8 mouse cellular contexts compared by ENCODE assay signal in the genomic region with DNA sequence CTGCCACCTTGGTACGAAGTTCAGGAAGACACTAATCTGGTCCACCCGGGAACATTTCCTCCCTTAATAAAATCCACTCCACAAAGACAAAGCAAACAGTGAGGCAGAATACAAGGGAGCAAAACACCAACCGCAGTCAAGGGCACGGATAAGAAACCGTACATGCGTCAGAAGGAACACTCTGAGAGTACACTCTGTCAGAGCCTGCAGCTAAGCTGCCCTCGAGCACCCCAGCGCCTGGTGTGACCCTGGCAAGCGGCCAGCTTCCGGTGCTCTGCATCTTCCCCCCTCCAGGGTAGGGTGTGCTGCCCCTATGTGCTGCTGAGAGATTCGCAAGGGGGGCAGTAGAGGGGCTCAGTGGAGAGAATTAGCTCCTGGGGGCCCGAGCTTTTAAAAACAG. TPM values are rescaled to one million over a fixed set of nuclear protein-coding genes. Genes with fewer than 3 reads are reported as not detected.
DNase-seq lines count a peak whose midpoint lies in the region; ATAC-seq and TF ChIP-seq lines count a peak whose summit lies in the region.

No protein-coding gene starts in this region.

- no peak for TF ChIP-seq CTCF in gastrocnemius, adult 2 months (IDR thresholded peaks at IDR 0.05)

- DNase-seq in gastrocnemius, adult 2 months = peak; percentile 59
- no peak for DNase-seq in gastrocnemius, postnatal 36 days
- peak; percentile 28 for DNase-seq in ZHBTc4 (ENCODE audit: low read depth, low spot score)
- DNase-seq in heart, adult 18-20 months = peak; percentile 58 to 59
- DNase-seq in lung, postnatal 4 days = peak; percentile 81 to 87
- peak; percentile 27 to 63 for DNase-seq in thymus, postnatal 10 days (ENCODE audit: low spot score in 2 of 2)

- peak overlapping the region; percentile 61 for H3K27ac ChIP-seq in gastrocnemius, adult 2 months
- 0 out of 2 replicates have a peak overlapping the region, but pooled peaks have one; percentile 25 for H3K27ac ChIP-seq in kidney, embryonic 15.5 days

- H3K9me3 ChIP-seq in kidney, embryonic 15.5 days (replicated peaks) = 0 out of 2 replicates have a peak, but pooled peaks cover 3% of the 10 kb centered on the region

- H3K27me3 ChIP-seq in kidney, embryonic 15.5 days = no peaks in the 10 kb centered on the region

- no peak overlapping the region for H3K4me2 ChIP-seq in kidney, embryonic 15.5 days

- H3K36me3 ChIP-seq in kidney, embryonic 15.5 days = no peaks in the 10 kb centered on the region; the same call in 1 of the 2 replicates

- intact Hi-C loops in gastrocnemius, adult 2 months (cut with DNase I) = no loop called here
- intact Hi-C loops in gastrocnemius, postnatal 36 days (cut with DNase I) = no loop called here

- peaks cover 5% of the 10 kb centered on the region for H3K4me1 ChIP-seq in kidney, embryonic 15.5 days

- 0 out of 2 replicates have a peak, but pooled peaks have one; percentile 46 for ATAC-seq in kidney, embryonic 15.5 days (replicated peaks; ENCODE audit: low FRiP score)
- no peak for ATAC-seq in cerebellum, adult (ENCODE audit: insufficient number of reproducible peaks, low FRiP score, low TSS enrichment)

- no peak overlapping the region for H3K4me3 ChIP-seq in gastrocnemius, adult 2 months
- no peak overlapping the region for H3K4me3 ChIP-seq in kidney, embryonic 15.5 days (replicated peaks)

- no peak overlapping the region for H3K9ac ChIP-seq in kidney, embryonic 15.5 days

- WGBS in kidney, embryonic 15.5 days = 34% methylated on average over 12 of the region's 12 CpGs

RNA-seq across cellular contexts. Expression of a gene that starts 50.2 kb away (rescaled TPM):
- total RNA-seq in gastrocnemius, adult 2 months (2021) = 100 to 1,000 TPM; 512 to 578 TPM
- total RNA-seq in gastrocnemius, postnatal 36 days (2021) = 100 to 1,000 TPM; 430 to 527 TPM
- 100 to 1,000 TPM; 431 to 565 TPM for total RNA-seq in heart, adult 18-20 months (2021)
- polyA plus RNA-seq in kidney, embryonic 15.5 days (2015; fragmentation: Nextera tagmentation; extraction: Ambion mirVana) = 579 and 581 TPM in 2 replicates

Comparison
In these comparisons a context has a peak if more than half of its experiments do, and no peak if none do; other contexts are left out.
1. DNase-seq: peak in gastrocnemius, adult 2 months (single experiment), ZHBTc4 (single experiment), heart, adult 18-20 months (2 of 2), lung, postnatal 4 days (2 of 2) and thymus, postnatal 10 days (2 of 2); none in gastrocnemius, postnatal 36 days (0 of 2).